Mouse (Mus musculus) megakaryocyte, embryonic 14.5 days (primary cell): ENCODE data around the gene Col13a1.

Experiments
- FLI1 ChIP-seq: IDR thresholded peaks from 2 replicates; pipeline ENCODE4 v1.6.1; 2012; ENCODE audit warnings: low read length, inconsistent platforms, mixed read lengths
- GATA1 ChIP-seq: IDR thresholded peaks from 3 replicates; pipeline ENCODE4 v1.6.1; 2012; ENCODE audit warnings: mixed read lengths, low read length, inconsistent platforms, borderline replicate concordance

DNA sequence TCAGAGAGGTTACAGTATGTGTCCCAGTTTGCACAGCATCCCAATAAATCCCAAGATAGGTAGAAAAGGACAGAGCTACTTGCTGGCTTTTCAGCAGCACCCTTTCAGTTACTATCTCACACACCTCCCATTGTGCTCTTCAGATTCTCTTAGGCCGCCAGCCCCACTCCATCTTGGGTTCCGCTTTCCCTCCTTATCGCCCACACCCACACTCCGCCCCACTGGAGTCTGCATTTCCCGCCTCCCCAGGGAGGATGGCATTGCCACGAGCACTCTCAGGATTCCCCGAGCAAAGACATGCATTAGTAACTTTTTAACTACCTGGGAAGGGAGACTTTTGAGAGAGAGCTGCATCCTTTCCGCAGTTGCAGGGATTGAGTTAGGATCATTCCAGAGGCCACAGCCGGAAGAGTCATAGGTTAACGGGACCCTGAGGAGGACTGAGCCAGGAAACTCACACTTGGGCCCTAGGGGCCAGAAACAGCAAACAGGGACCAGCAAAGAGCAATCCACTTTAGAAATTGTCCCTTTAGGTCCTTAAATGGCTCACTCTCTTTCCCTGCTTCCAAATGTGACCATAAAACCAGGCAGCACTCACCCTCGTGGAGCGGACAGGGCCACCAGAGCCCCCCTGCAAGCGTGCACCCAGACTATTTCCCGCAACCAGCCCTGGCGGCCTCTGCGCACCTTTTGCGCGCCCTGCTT, 1.4 kb downstream of the Col13a1 start:
- no peak for TF ChIP-seq GATA1
- TF ChIP-seq FLI1: no peak
